Mouse (Mus musculus): Measurements from ENCODE around the gene Surf4.
A peak's percentile ranks its signal among the peaks of the same experiment; 100 is the strongest.

GRCm38 (mm10) chr2:26910124-26910993, 23.4 kb downstream of the Surf4 start, which contains the start of the genes Med22 and Rpl7a:
- TF ChIP-seq POLR2A (IDR thresholded peaks at IDR 0.05; ENCODE audit: borderline replicate concordance, control insufficient read depth, low read depth, low read length) (peak; percentile 73; the same call in 1 of the 2 replicates), CTCF (IDR thresholded peaks at IDR 0.05; ENCODE audit: control insufficient read depth, insufficient read depth, low read length) (no peak)

Data from bone marrow, adult 2 months (tissue).